Mouse (Mus musculus): ENCODE measurements around the gene Kremen2. TPM values are rescaled to one million over a fixed set of nuclear protein-coding genes. Genes with fewer than 3 reads are reported as not detected.

Kremen2 gene
- polyA plus RNA-seq, 1 experiment from 2014 or later: not detected

GRCm38 (mm10) chr17:23788973-23789372, 43.3 kb upstream of the Kremen2 start:
- WGBS (ENCODE audit: insufficient replicate concordance): 64% methylated on average over 4 of the region's 4 CpGs
- H3K9me3 ChIP-seq (ENCODE audit: low read length): no peaks in the 10 kb centered on the region

GRCm38 (mm10) chr17:23786510-23786931, 40.9 kb upstream of the Kremen2 start:
- peak overlapping the region; percentile 64; the same call in 1 of the 2 replicates for H3K9ac ChIP-seq (replicated peaks)
- H3K27me3 ChIP-seq (ENCODE audit: insufficient read depth, low read length): 0 out of 2 replicates have a peak, but pooled peaks cover 3% of the 10 kb centered on the region
- H3K9me3 ChIP-seq (ENCODE audit: low read length): no peaks in the 10 kb centered on the region
- no peaks in the 10 kb centered on the region for H3K36me3 ChIP-seq (replicated peaks; ENCODE audit: insufficient read depth, low read length)
- H3K27ac ChIP-seq (ENCODE audit: low read depth): no peak overlapping the region
- DNase-seq (no peak), ATAC-seq (no peak)
- TF ChIP-seq CTCF (IDR thresholded peaks at IDR 0.05; ENCODE audit: low read depth): no peak
- TF ChIP-seq EP300 (IDR thresholded peaks at IDR 0.05; ENCODE audit: low read depth): no peak
- H3K4me2 ChIP-seq (ENCODE audit: low read depth, low read length): peak overlapping the region; percentile 93
- peak overlapping the region; percentile 57 for H3K4me3 ChIP-seq (ENCODE audit: low read depth, low read length)
- H3K4me1 ChIP-seq (ENCODE audit: insufficient read depth): peaks cover 26% of the 10 kb centered on the region
- 31% methylated on average over 13 of the region's 13 CpGs for WGBS (ENCODE audit: insufficient replicate concordance)

More at GRCm38 (mm10) chr17:23788973-23789372, 43.3 kb upstream of the Kremen2 start:
- Histone ChIP-seq H3K27me3 (ENCODE audit: insufficient read depth, low read length) (0 out of 2 replicates have a peak, but pooled peaks cover 3% of the 10 kb centered on the region), H3K4me2 (ENCODE audit: low read depth, low read length) (no peak overlapping the region), H3K36me3 (replicated peaks; ENCODE audit: insufficient read depth, low read length) (no peaks in the 10 kb centered on the region), H3K4me3 (ENCODE audit: low read depth, low read length) (no peak overlapping the region), H3K9ac (replicated peaks) (no peak overlapping the region), H3K27ac (ENCODE audit: low read depth) (no peak overlapping the region), H3K4me1 (ENCODE audit: insufficient read depth) (peaks cover 26% of the 10 kb centered on the region)
- DNase-seq (no peak), ATAC-seq (no peak)
- TF ChIP-seq CTCF (IDR thresholded peaks at IDR 0.05; ENCODE audit: low read depth) (no peak), EP300 (IDR thresholded peaks at IDR 0.05; ENCODE audit: low read depth) (no peak)

GRCm38 (mm10) chr17:23785561-23786471, 40.2 kb upstream of the Kremen2 start, which contains the start of gene Flywch2:
Gene Flywch2 (minus strand): TSS chr17:23786081.
- TF ChIP-seq EP300 (IDR thresholded peaks at IDR 0.05; ENCODE audit: low read depth): no peak
- H3K9me3 ChIP-seq (ENCODE audit: low read length): no peaks in the 10 kb centered on the region
- no peaks in the 10 kb centered on the region for H3K36me3 ChIP-seq (replicated peaks; ENCODE audit: insufficient read depth, low read length)
- H3K4me3 ChIP-seq (ENCODE audit: low read depth, low read length): peak within 1 kb of the TSS; percentile 57
- no peak within 1 kb of the TSS for H3K27ac ChIP-seq (ENCODE audit: low read depth)
- peaks cover 24% of the 10 kb centered on the region for H3K4me1 ChIP-seq (ENCODE audit: insufficient read depth)
- DNase-seq: peak; percentile 81
- peak; percentile 81 for ATAC-seq
- peak within 1 kb of the TSS; percentile 64 for H3K9ac ChIP-seq (replicated peaks)
- 0 out of 2 replicates have a peak, but pooled peaks cover 3% of the 10 kb centered on the region for H3K27me3 ChIP-seq (ENCODE audit: insufficient read depth, low read length)
- WGBS (ENCODE audit: insufficient replicate concordance): 6% methylated on average over 40 of the region's 43 CpGs
- H3K4me2 ChIP-seq (ENCODE audit: low read depth, low read length): peak within 1 kb of the TSS; percentile 93

GRCm38 (mm10) chr17:23783352-23783751, 37.7 kb upstream of the Kremen2 start:
- H3K4me1 ChIP-seq (ENCODE audit: insufficient read depth): peaks cover 13% of the 10 kb centered on the region
- H3K4me3 ChIP-seq (ENCODE audit: low read depth, low read length): no peak overlapping the region
- no peak overlapping the region for H3K27ac ChIP-seq (ENCODE audit: low read depth)
- H3K4me2 ChIP-seq (ENCODE audit: low read depth, low read length): no peak overlapping the region
- no peak for TF ChIP-seq CTCF (IDR thresholded peaks at IDR 0.05; ENCODE audit: low read depth)
- TF ChIP-seq EP300 (IDR thresholded peaks at IDR 0.05; ENCODE audit: low read depth): no peak
- no peak for ATAC-seq
- no peaks in the 10 kb centered on the region for H3K9me3 ChIP-seq (ENCODE audit: low read length)
- 0 out of 2 replicates have a peak, but pooled peaks cover 3% of the 10 kb centered on the region for H3K27me3 ChIP-seq (ENCODE audit: insufficient read depth, low read length)
- H3K9ac ChIP-seq (replicated peaks): no peak overlapping the region
- H3K36me3 ChIP-seq (replicated peaks; ENCODE audit: insufficient read depth, low read length): no peaks in the 10 kb centered on the region
- no peak for DNase-seq

GRCm38 (mm10) chr17:23778447-23778846, 32.8 kb upstream of the Kremen2 start:
- Histone ChIP-seq H3K4me3 (ENCODE audit: low read depth, low read length) (no peak overlapping the region), H3K36me3 (replicated peaks; ENCODE audit: insufficient read depth, low read length) (no peaks in the 10 kb centered on the region), H3K27me3 (ENCODE audit: insufficient read depth, low read length) (no peaks in the 10 kb centered on the region), H3K9me3 (ENCODE audit: low read length) (no peaks in the 10 kb centered on the region), H3K4me2 (ENCODE audit: low read depth, low read length) (no peak overlapping the region), H3K4me1 (ENCODE audit: insufficient read depth) (0 out of 2 replicates have a peak, but pooled peaks cover 2% of the 10 kb centered on the region), H3K27ac (ENCODE audit: low read depth) (no peak overlapping the region), H3K9ac (replicated peaks) (no peak overlapping the region)
- TF ChIP-seq CTCF (IDR thresholded peaks at IDR 0.05; ENCODE audit: low read depth) (no peak), EP300 (IDR thresholded peaks at IDR 0.05; ENCODE audit: low read depth) (no peak)
- WGBS (ENCODE audit: insufficient replicate concordance): 31% methylated on average over 2 of the region's 2 CpGs
- DNase-seq: no peak
- no peak for ATAC-seq

GRCm38 (mm10) chr17:23777141-23777540, 31.5 kb upstream of the Kremen2 start:
- TF ChIP-seq EP300 (IDR thresholded peaks at IDR 0.05; ENCODE audit: low read depth) (no peak), CTCF (IDR thresholded peaks at IDR 0.05; ENCODE audit: low read depth) (no peak)
- WGBS (ENCODE audit: insufficient replicate concordance): 56% methylated on average over 2 of the region's 2 CpGs
- H3K4me3 ChIP-seq (ENCODE audit: low read depth, low read length): no peak overlapping the region
- H3K4me2 ChIP-seq (ENCODE audit: low read depth, low read length): no peak overlapping the region
- H3K9ac ChIP-seq (replicated peaks): no peak overlapping the region
- 0 out of 2 replicates have a peak, but pooled peaks cover 2% of the 10 kb centered on the region for H3K4me1 ChIP-seq (ENCODE audit: insufficient read depth)
- no peaks in the 10 kb centered on the region for H3K9me3 ChIP-seq (ENCODE audit: low read length)
- no peaks in the 10 kb centered on the region for H3K27me3 ChIP-seq (ENCODE audit: insufficient read depth, low read length)
- H3K36me3 ChIP-seq (replicated peaks; ENCODE audit: insufficient read depth, low read length): no peaks in the 10 kb centered on the region
- DNase-seq (no peak), ATAC-seq (no peak)
- no peak overlapping the region for H3K27ac ChIP-seq (ENCODE audit: low read depth)
